ENCODE assay signal across 15 mouse cellular contexts in genomic region chr17:26268851-26269250, GRCm38 (mm10). TPM values are rescaled to one million over a fixed set of nuclear protein-coding genes. Genes with fewer than 3 reads are reported as not detected.
DNase-seq lines count a peak whose midpoint lies in the region; ATAC-seq and TF ChIP-seq lines count a peak whose summit lies in the region.
"Had no signal": no experiment of that assay in that cellular context is flagged by ENCODE, and none has a peak within 500 bp of the region (broad histone marks: within the 10 kb centered on the region; RNA-seq: fewer than 3 reads in every experiment).

No protein-coding gene starts in this region.

- DNase-seq in cerebellum, adult 2 months: no peak
- DNase-seq in cerebellum, postnatal 4 days (ENCODE audit: low spot score in 2 of 2): no peak
- DNase-seq in liver, embryonic 14.5 days (ENCODE audit: low read depth in 3 of 3, low spot score in 3 of 3): no peak
- DNase-seq in ES-CJ7 (ENCODE audit: low read depth, low spot score): peak; percentile 42
- peak; percentile 46 for DNase-seq in induced T-regulatory cell, adult 2 months (ENCODE audit: low read depth)
- DNase-seq in testis, postnatal 10 days (ENCODE audit: low spot score): no peak
- no peak for DNase-seq in embryo, embryonic 10 days (ENCODE audit: low spot score)
- DNase-seq: cerebellum, postnatal 14 days; kidney, postnatal 36 days; lung, postnatal 10 days; thymus, postnatal 4 days had no signal

- 81% methylated on average over 1 of the region's 1 CpGs for WGBS in cerebellum, adult 2 months
- WGBS in liver, embryonic 14.5 days (ENCODE audit: insufficient replicate concordance): 20% methylated on average over 1 of the region's 1 CpGs
- 36% methylated on average over 1 of the region's 1 CpGs for WGBS in liver, embryonic 12.5 days (ENCODE audit: insufficient replicate concordance)

- ATAC-seq in liver, embryonic 14.5 days (ENCODE audit: insufficient read depth): no peak
- ATAC-seq in liver, embryonic 12.5 days: no peak

- H3K4me1 ChIP-seq in cerebellum, adult 2 months (ENCODE audit: control insufficient read depth, insufficient read depth, low read length): no peaks in the 10 kb centered on the region
- H3K4me1 ChIP-seq in liver, embryonic 14.5 days (replicated peaks; ENCODE audit: control insufficient read depth in 2 of 2, insufficient read depth in 2 of 2, low read length in 1 of 2): peaks cover 0 to 2% of the 10 kb centered on the region in 2 experiments; a peak in 2 of 4 replicates
- H3K4me1 ChIP-seq in liver, embryonic 12.5 days: peaks cover 10% of the 10 kb centered on the region
- H3K4me1 ChIP-seq: heart, embryonic 10.5 days; hindbrain, embryonic 15.5 days; limb, embryonic 10.5 days had no signal

- no peak overlapping the region for H3K4me2 ChIP-seq in liver, embryonic 14.5 days (ENCODE audit: low read depth)
- H3K4me2 ChIP-seq in liver, embryonic 12.5 days: no peak overlapping the region
- H3K4me2 ChIP-seq: hindbrain, embryonic 15.5 days had no signal

- peaks cover 63% of the 10 kb centered on the region for H3K36me3 ChIP-seq in liver, embryonic 14.5 days (replicated peaks; ENCODE audit: control insufficient read depth, insufficient read depth, low read depth)
- H3K36me3 ChIP-seq in liver, embryonic 12.5 days: peaks cover 95% of the 10 kb centered on the region

- no peak for TF ChIP-seq POLR2A in cerebellum, adult 2 months (IDR thresholded peaks at IDR 0.05; ENCODE audit: borderline replicate concordance, insufficient read depth, low read length)

- H3K9me3 ChIP-seq in liver, embryonic 14.5 days (ENCODE audit: control insufficient read depth, low read length): no peaks in the 10 kb centered on the region
- no peaks in the 10 kb centered on the region for H3K9me3 ChIP-seq in liver, embryonic 12.5 days (replicated peaks)
- H3K9me3 ChIP-seq: heart, embryonic 10.5 days; hindbrain, embryonic 15.5 days; limb, embryonic 10.5 days had no signal

- TF ChIP-seq CTCF in cerebellum, adult 2 months (IDR thresholded peaks at IDR 0.05; ENCODE audit: borderline replicate concordance, insufficient read depth, low read depth, low read length): peak; percentile 3; the same call in 1 of the 2 replicates
- TF ChIP-seq CTCF in liver, embryonic 14.5 days (IDR thresholded peaks at IDR 0.05; ENCODE audit: low read depth): peak; percentile 52

- no peaks in the 10 kb centered on the region for H3K27me3 ChIP-seq in cerebellum, adult 2 months (ENCODE audit: control insufficient read depth, insufficient read depth, low read length)
- no peaks in the 10 kb centered on the region for H3K27me3 ChIP-seq in liver, embryonic 14.5 days (ENCODE audit: control insufficient read depth, insufficient read depth, low read length)
- H3K27me3 ChIP-seq in liver, embryonic 12.5 days (replicated peaks): no peaks in the 10 kb centered on the region
- H3K27me3 ChIP-seq: hindbrain, embryonic 15.5 days had no signal

- no peak overlapping the region for H3K4me3 ChIP-seq in cerebellum, adult 2 months (replicated peaks; ENCODE audit: insufficient read depth, low read depth, low read length)
- no peak overlapping the region for H3K4me3 ChIP-seq in liver, embryonic 14.5 days (ENCODE audit: insufficient read depth in 1 of 2, low read depth in 2 of 2, low read length in 2 of 2)
- no peak overlapping the region for H3K4me3 ChIP-seq in liver, embryonic 12.5 days
- H3K4me3 ChIP-seq: heart, embryonic 10.5 days; hindbrain, embryonic 15.5 days; limb, embryonic 10.5 days had no signal

- no peak overlapping the region for H3K9ac ChIP-seq in liver, embryonic 14.5 days (replicated peaks)
- no peak overlapping the region for H3K9ac ChIP-seq in liver, embryonic 12.5 days
- H3K9ac ChIP-seq: hindbrain, embryonic 15.5 days had no signal

- no peak for TF ChIP-seq EP300 in liver, embryonic 14.5 days (IDR thresholded peaks at IDR 0.05; ENCODE audit: low read depth)

- H3K27ac ChIP-seq in cerebellum, adult 2 months (ENCODE audit: insufficient read depth, low read length): no peak overlapping the region
- H3K27ac ChIP-seq in liver, embryonic 14.5 days: no peak overlapping the region
- no peak overlapping the region for H3K27ac ChIP-seq in liver, embryonic 12.5 days
- H3K27ac ChIP-seq: heart, embryonic 10.5 days; hindbrain, embryonic 15.5 days; limb, embryonic 10.5 days had no signal

RNA-seq across cellular contexts. Expression of gene Luc7l, which starts 16.2 kb away (rescaled TPM):
- polyA plus RNA-seq in cerebellum, adult 2 months (2012; rRNA removed): 52.5 and 54.9 TPM in 2 replicates
- 15.6 and 21.4 TPM in 2 replicates for polyA plus RNA-seq in liver, embryonic 14.5 days (2012; rRNA removed)
- polyA plus RNA-seq in liver, embryonic 14.5 days (2014; fragmentation: Nextera tagmentation; extraction: Ambion mirVana): 26.5 and 27.9 TPM in 2 replicates
- polyA plus RNA-seq in liver, embryonic 12.5 days (2016; fragmentation: Nextera tagmentation; extraction: Ambion mirVana): 59.4 and 62.6 TPM in 2 replicates

RNA-seq across cellular contexts. Expression of gene Fam234a, which starts 24.8 kb away (rescaled TPM):
- 30.3 and 34.3 TPM in 2 replicates for polyA plus RNA-seq in cerebellum, adult 2 months (2012; rRNA removed)
- polyA plus RNA-seq in liver, embryonic 14.5 days (2012; rRNA removed): 5.9 and 6.6 TPM in 2 replicates
- 8.3 and 10.1 TPM in 2 replicates for polyA plus RNA-seq in liver, embryonic 14.5 days (2014; fragmentation: Nextera tagmentation; extraction: Ambion mirVana)
- polyA plus RNA-seq in liver, embryonic 12.5 days (2016; fragmentation: Nextera tagmentation; extraction: Ambion mirVana): 12.1 and 13.1 TPM in 2 replicates

Comparison
In these comparisons a context has a peak if more than half of its experiments do, and no peak if none do; other contexts are left out.
1. DNase-seq: peak in ES-CJ7 (single experiment) and induced T-regulatory cell, adult 2 months (single experiment); none in cerebellum, adult 2 months (0 of 2), cerebellum, postnatal 4 days (0 of 2), liver, embryonic 14.5 days (0 of 3), testis, postnatal 10 days (single experiment) and embryo, embryonic 10 days (single experiment).